Mouse (Mus musculus): ENCODE measurements around the gene Sft2d2.

Sft2d2 gene

GRCm38 (mm10) chr1:165190571-165191273, 3.5 kb downstream of the Sft2d2 start:
- no peak for DNase-seq (ENCODE audit: low read depth, low spot score)

DNA sequence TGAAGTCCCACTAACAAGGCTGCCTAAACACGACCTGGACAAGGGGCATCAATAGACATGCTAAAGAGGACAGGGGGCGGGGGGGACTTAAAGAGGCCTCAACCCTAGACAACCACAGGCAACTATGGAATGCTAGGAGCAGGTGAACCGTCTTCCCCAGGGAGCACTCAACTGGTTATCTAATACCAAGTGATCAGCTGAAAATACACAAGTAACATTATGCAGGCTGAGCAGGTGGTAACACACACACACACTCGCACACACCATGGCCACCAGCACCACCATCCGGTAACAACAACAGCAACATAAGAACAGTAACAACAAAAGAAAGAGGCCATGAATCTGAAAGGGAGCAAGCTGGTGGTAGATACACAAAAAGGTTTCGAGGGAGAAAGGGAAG, 4.2 kb downstream of the Sft2d2 start:
- no peak for DNase-seq (ENCODE audit: low read depth, low spot score)

- peak; percentile 69 for DNase-seq (ENCODE audit: low read depth, low spot score)
These were observed 5.2 kb downstream of the Sft2d2 start for GRCm38 (mm10) chr1:165188806-165189580.

DNA sequence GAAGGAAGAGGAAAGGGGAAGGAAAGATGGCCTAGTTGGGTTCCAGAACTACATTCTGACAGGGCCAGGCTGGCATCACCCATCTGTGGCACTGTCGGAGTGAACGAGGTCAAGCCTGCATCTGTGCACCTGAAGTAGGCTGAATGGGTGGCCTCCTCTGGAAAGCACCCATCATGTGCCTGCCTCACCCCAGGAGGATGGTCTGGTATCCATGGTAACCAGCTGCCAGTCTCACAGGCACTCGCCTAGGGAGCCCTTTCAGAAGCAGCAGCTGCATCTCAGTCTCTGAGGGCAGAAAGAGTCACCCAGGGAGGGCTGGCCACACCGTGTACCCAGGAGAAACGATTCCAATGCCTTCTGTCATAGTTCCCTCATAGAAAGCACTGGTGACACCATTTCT, 6.9 kb downstream of the Sft2d2 start:
- no peak for DNase-seq (ENCODE audit: low read depth, low spot score)

DNA sequence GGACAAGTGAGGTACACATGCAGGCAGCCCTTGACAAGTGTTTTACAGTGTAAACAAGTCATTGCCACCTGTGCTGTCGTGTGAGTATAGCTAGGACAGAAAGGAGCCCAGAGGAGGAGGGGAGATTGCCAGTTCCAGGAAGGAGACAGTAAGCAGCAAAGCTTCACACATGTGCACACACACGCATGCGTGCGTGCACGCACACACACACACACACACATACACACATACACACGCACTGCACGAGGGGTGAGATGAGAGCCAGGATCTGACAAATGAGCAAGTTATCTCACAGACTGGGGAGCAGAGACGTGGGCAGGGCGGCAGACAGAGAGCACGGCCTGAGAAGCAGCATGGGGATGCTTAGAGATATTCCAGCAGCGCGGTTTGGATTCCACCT, 7.7 kb downstream of the Sft2d2 start:
- no peak for DNase-seq (ENCODE audit: low read depth, low spot score)

DNA sequence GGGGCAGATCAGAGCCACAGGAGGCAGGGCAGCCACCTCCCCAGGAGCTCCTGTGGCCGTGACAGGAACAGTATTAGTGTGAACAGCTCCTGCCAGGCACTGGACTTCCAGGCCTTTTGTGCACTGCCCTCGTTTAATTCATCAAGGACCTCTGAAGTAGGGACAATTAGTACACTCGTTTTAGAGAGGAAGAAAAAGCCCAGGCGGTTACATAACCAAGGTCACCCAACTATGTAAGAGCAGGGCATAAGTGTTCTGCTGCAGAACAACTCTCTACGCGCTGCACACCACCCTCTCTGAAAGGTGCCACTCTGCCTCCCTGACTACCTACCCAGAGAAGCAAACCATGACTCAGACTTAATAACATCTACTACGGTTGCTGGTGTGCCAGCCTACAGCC, 9.1 kb downstream of the Sft2d2 start:
- DNase-seq (ENCODE audit: low read depth, low spot score): no peak

DNA sequence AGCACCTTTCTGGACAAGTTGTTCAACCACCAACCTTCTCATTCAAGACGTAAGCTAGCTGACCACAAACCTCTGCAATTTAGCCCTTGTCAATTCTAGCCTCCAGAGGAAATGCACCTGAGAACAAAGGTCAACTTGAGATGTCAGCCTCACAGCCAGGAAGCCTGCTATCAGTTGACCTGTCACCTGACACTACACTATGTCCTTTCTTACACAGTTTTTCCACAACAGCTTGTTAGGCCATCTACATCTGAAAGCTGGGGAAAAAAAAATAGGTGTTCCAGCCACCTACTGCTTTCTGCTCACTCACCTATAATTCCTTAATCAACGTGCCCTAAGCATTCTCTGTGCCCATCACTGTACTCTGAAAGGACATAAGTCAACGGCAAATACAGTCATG, 10.1 kb downstream of the Sft2d2 start:
- no peak for DNase-seq (ENCODE audit: low read depth, low spot score)

DNA sequence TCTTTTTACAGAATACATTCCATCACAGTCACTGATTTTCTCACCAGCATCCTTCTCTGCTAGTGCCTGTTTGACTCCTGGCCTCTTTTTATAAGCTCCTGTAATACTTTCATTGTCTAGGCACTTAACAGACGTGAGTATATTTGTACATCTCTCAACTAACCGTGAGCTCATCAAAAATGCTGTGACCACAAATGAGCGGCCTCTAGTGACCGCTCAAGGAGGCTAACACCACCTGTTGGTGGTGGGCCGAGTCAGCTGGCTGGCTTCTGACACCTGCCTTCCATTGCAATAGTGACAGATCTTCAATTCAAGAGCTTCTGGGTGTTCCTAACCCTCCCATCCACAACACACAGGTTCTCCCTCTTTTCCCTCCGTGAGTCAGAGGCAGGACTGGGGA, 10.8 kb downstream of the Sft2d2 start:
- no peak for DNase-seq (ENCODE audit: low read depth, low spot score)

- DNase-seq (ENCODE audit: low read depth, low spot score): no peak
These were observed 14.9 kb downstream of the Sft2d2 start for GRCm38 (mm10) chr1:165179321-165179720.

- no peak for DNase-seq (ENCODE audit: low read depth, low spot score)
These were observed 16.2 kb downstream of the Sft2d2 start for GRCm38 (mm10) chr1:165178075-165178474.

DNA sequence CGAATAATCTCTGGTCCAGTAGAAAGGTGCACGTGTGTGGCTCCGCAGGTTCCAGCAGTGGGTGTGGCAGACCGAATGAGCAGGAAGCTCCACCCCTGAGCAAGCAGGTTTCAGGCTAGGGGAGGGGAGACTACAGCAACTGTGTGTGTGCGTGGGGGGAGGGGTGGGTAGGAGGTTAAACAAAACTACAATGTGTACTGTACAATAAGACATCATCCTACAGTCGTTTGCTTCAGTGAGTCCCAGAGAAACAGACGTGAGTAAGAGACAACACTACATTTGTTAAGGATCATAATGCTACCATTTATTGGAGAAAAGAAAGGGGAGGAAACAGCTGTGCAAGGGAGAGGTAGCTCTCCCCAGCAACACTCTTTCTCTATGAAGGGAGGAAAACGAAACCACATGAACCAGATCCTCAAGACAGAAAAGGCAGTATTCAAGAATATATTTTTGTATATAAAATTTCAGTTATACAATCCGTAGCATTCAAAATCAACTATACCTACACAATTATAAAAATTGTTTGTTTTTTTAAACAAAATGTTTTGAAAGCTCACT, 20.1 kb downstream of the Sft2d2 start:
- peak; percentile 41 for DNase-seq (ENCODE audit: low read depth, low spot score)

- DNase-seq (ENCODE audit: low read depth, low spot score): no peak
These were observed 23.0 kb downstream of the Sft2d2 start for GRCm38 (mm10) chr1:165171277-165171676.

- no peak for DNase-seq (ENCODE audit: low read depth, low spot score)
These were observed 24.1 kb downstream of the Sft2d2 start for GRCm38 (mm10) chr1:165170157-165170556.

DNA sequence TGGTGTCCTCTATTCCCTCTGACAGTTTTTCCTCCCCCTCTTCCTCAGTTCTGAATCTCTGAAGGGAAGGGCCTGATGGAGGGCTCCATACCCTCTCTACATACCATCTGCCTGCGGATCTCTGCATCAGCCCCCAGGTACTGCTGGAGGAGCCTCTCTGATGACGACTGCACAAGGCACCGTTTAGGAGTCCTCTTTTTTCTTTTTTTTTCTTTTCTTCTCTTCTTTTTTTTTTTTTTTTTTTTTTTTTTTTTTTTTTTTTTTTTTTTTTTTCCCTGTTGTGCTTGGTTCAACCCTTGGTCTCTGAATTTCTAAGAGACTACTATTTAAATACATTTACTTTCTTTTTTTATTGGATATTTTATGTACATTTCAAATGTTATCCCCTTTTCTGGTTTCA, 24.8 kb downstream of the Sft2d2 start:
- no peak for DNase-seq (ENCODE audit: low read depth, low spot score)

DNA sequence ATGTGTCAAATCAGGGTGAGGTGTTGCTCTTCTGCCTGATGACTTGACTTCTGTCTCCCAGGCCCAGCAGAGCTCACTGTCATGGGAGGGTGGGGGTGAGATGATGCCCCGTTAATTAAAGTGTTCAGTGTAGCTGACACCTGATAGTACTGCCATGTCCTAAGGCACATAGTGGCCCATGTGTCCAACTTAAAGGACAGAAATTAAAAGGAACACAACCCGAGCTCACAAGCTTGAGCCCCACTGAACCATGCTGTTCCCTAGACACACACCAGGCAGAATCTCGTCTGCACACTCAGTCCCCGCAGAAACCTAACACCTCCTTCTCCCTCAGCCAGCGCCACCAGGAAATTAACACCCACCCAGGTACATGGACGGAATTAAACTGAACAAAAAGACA, 29.3 kb downstream of the Sft2d2 start:
- DNase-seq (ENCODE audit: low read depth, low spot score): no peak

GRCm38 (mm10) chr1:165160723-165161405, 33.4 kb downstream of the Sft2d2 start, which contains the start of gene Tbx19:
Gene Tbx19 (minus strand): TSS chr1:165160773.
- no peak for DNase-seq (ENCODE audit: low read depth, low spot score)

DNA sequence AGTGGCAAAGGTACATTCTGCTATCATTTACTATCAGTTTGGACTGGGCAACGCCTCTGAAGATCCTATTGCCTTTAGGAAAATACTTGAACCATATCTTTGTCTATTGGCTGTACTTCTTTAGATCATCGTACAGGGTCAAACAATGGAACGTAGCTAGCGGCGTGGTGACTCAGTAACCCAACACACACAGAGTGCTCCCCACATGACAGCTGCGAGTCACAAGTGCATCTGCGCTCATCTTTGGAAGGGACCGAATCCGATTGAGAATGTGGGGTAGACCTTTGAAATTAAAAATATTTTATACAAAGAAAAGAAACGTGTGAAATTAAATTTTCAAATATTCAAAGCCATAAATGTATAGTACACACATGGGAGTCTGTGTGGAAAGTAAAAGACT, 35.4 kb downstream of the Sft2d2 start:
- DNase-seq (ENCODE audit: low read depth, low spot score): no peak

DNA sequence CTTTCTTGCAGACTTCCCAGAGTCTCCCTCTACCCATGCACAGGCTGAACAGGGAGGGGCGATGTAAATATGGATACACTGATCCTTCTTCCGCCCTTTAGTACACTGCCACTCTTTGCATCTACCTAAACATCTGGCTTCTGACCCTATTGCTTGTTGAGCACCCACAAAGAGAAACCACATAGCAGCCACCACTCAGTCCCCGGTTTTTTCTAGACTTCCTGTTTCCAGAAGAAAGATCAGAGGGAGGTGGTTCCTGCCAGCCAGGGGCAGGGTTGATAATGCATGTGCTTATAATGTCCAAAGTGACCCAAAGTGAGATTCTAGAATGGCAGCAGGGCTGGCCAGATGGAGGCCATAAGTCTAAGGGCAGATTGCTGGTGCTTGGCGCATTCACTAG, 40.1 kb downstream of the Sft2d2 start:
- peak; percentile 12 for DNase-seq (ENCODE audit: low read depth, low spot score)

GRCm38 (mm10) chr1:165151216-165151615, 43.0 kb downstream of the Sft2d2 start:
- DNase-seq (ENCODE audit: low read depth, low spot score): no peak

- no peak for DNase-seq (ENCODE audit: low read depth, low spot score)
These were observed 51.8 kb downstream of the Sft2d2 start for GRCm38 (mm10) chr1:165142343-165142916.

GRCm38 (mm10) chr1:165140227-165140626, 54.0 kb downstream of the Sft2d2 start:
- no peak for DNase-seq (ENCODE audit: low read depth, low spot score)

- DNase-seq (ENCODE audit: low read depth, low spot score): no peak
These were observed 60.4 kb downstream of the Sft2d2 start for GRCm38 (mm10) chr1:165133858-165134257.
